Mouse (Mus musculus) embryonic fibroblast, embryonic 13.5 days (primary cell): ENCODE results near the gene Rtl8c. TPM values are rescaled to one million over a fixed set of nuclear protein-coding genes. Genes with fewer than 3 reads are reported as not detected.
"Not testable (repeated sequence)": the region's sequence is repeated elsewhere in the genome, so short reads cannot be mapped to it uniquely, and the experiment has no call there.

Source experiments
- H3K27ac ChIP-seq: 2 replicates; pipeline ENCODE4 v1.5.1; 2012; ENCODE audit warnings: low read length, control low read depth, inconsistent platforms; ENCODE audit not compliant: insufficient read depth
- H3K4me1 ChIP-seq: 2 replicates; pipeline ENCODE4 v1.6.1; 2011; ENCODE audit warnings: low read length; ENCODE audit not compliant: control insufficient read depth, insufficient read depth
- H3K4me3 ChIP-seq: 2 replicates; pipeline ENCODE4 v1.5.1; 2011; ENCODE audit warnings: mild to moderate bottlenecking, control low read depth, low read length; ENCODE audit not compliant: insufficient read depth
- CTCF ChIP-seq: IDR thresholded peaks from 2 replicates; pipeline ENCODE4 v1.5.1; 2011; ENCODE audit warnings: mild to moderate bottlenecking, control low read depth, low read length, moderate library complexity, borderline replicate concordance; ENCODE audit not compliant: insufficient read depth
- POLR2A ChIP-seq: IDR thresholded peaks from 2 replicates; pipeline ENCODE4 v1.6.1; 2011; ENCODE audit warnings: low read depth, mild to moderate bottlenecking, control low read depth, low read length, moderate library complexity
- polyA plus RNA-seq: library from polyadenylated mRNA; stranded (reverse); fragments of >200 nt; gene quantifications from 2 replicates; pipeline ENCODE4 v1.2.4, GENCODE M21; 2011; ENCODE audit warnings: low read depth; ENCODE audit not compliant: missing spikeins, insufficient read length

The Rtl8c gene
- polyA plus RNA-seq, 1 experiment, result 15.6 TPM

DNA sequence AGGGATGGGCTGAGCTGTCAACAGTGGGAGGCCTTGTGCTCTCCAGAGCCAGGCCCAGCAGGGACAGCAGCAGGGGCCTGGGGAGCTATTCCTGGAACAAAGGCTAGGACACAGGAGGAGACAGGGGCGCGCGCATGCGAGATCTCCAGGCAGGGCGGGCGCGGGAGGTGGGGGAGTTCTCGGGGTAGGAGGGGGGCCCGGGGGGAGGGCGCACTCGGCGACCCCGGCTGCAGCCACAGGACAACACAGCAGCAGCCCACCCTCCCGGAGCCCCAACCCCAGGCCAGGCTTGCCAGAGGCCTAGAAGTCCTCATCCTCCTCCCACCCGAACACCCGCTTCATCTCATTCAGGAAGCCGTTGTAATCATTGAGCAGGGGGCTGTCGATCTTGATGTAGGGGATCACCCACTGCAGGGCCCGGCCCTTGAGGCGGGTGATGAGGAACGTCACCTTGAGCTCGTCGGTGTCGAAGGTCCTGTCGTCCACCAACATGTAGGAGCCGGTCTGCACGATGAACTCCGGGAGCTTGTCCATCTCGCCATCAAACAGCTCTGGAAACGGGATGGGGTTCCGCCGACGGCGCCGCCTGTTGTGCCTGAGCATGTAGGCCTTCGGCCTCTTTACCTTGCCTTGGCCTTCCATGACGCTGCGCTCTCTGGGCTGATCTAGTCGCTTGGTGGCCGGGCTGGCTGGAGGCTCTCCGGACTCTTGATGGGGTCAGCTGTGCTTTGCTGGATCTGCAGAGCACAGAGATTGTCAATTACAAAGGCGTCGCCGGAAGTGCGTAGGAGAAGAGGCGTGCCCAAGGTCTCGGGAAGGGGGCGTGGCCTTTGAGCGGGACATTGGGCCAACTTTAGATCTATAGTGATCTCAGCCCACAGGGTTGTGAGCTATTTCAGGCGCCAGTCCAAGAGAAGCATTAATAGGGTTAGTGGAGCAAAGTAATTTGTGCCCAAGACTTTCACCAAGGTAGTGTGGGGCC lies 35.4 kb downstream of the Rtl8c start, which contains the start of gene Rtl8a:
TSS of gene Rtl8a (minus strand) at position 703 of the 982 bp plus-strand sequence.
- TF ChIP-seq POLR2A, result peak; percentile 48
- not testable (repeated sequence) for H3K4me3 ChIP-seq, H3K4me1 ChIP-seq, H3K27ac ChIP-seq

GRCm38 (mm10) chrX:53645885-53646284 lies 38.1 kb downstream of the Rtl8c start:
- no peak for TF ChIP-seq CTCF
- no peak for TF ChIP-seq POLR2A
- Histone ChIP-seq H3K4me1 (no peaks in the 10 kb centered on the region), H3K27ac (no peak overlapping the region), H3K4me3 (no peak overlapping the region)

DNA sequence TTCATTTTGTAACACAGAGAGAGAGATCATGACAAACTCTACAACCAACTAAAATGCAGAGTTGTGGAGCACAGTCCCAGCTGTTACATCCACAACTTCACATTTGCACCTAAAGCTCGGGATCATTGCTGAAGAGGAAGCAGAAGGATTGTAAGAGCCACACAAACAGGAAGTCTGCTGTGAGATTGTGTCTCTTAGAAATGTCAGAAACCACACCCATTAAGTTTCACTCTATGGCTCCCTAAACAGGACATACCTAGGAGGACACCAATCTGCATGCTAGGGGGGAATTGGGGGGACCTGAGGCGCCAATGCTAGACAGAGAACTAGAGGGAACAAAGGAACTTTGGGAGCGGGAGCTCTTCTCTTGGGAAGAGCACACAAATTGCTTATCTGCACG lies 45.1 kb downstream of the Rtl8c start:
- H3K4me1 ChIP-seq, H3K27ac ChIP-seq: not testable (repeated sequence)

More for the DNA sequence above, 45.1 kb downstream of the Rtl8c start:
- H3K4me3 ChIP-seq, result not testable (repeated sequence)

Other genes with a start within 250 kb of the Rtl8c start
- gene Mospd1, start 237.5 kb upstream of the Rtl8c start, polyA plus RNA-seq, result 21.4 and 29.6 TPM in 2 replicates
- not detected in 2 replicates for gene Etd, start 173.1 kb upstream of the Rtl8c start, polyA plus RNA-seq
- gene Gm14597, start 947 bp downstream of the Rtl8c start, polyA plus RNA-seq, result not detected in 2 replicates
- gene Rtl8a, start 35.6 kb downstream of the Rtl8c start, polyA plus RNA-seq, result 41.2 and 46.1 TPM in 2 replicates
- gene Rtl8b, start 62.4 kb downstream of the Rtl8c start, polyA plus RNA-seq, result 42.5 and 45.2 TPM in 2 replicates
- gene 4930502E18Rik, start 116.8 kb downstream of the Rtl8c start, polyA plus RNA-seq, result not detected in 2 replicates
- gene 1700013H16Rik, start 149.8 kb downstream of the Rtl8c start, polyA plus RNA-seq, result not detected in 2 replicates
- gene Zfp36l3, start 168.4 kb downstream of the Rtl8c start, polyA plus RNA-seq, result not detected in 2 replicates
- gene Xlr, start 189.7 kb downstream of the Rtl8c start, polyA plus RNA-seq, result 1.5 TPM in 1 of 2 replicates, not detected in the other